Comparison of ENCODE assay signal across 9 mouse cellular contexts in the genomic region with DNA sequence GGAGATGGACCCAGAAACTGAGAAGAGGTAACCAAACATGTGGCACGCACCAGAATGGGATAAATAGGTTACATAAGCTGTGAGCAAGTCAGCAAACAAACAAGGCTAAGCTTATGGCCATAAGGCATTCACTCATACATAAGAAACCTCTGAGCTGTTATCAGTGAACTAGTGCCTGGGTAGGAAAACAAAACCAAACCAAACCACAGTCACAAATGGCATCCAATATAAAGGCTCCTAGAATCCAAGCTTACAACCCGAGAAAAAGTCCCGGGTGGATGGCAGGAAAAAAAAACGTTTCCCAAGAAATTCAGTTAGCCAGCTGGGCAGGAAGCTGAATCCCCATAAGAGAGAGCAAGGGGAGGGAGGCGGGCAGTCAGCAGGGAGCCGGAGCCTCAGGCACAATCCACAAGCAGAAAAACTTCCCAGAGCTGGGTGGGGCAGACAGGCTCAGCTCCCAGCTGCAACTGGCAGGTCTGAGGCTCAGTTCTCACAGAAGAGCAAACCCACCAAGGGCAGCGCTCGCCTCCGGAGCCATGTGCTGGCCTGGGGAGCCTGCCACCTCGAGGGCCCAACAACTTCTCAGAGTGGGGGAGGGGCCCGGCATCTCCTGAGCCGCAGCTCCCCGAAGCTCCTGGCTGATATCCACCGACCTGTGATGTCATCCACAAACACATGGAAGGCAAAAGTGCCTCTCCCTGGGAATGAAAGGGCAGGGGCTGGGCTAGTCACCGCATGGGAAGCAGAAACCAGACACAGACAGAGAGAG. TPM values are rescaled to one million over a fixed set of nuclear protein-coding genes. Genes with fewer than 3 reads are reported as not detected.
DNase-seq lines count a peak whose midpoint lies in the region; ATAC-seq and TF ChIP-seq lines count a peak whose summit lies in the region.
"Had no signal": no experiment of that assay in that cellular context is flagged by ENCODE, and none has a peak within 500 bp of the region (broad histone marks: within the 10 kb centered on the region; RNA-seq: fewer than 3 reads in every experiment).

No protein-coding gene starts in this region.

- no peaks in the 10 kb centered on the region for H3K4me1 ChIP-seq in spleen, adult 2 months (ENCODE audit: control insufficient read depth, insufficient read depth, insufficient read length)
- peaks cover 9% of the 10 kb centered on the region for H3K4me1 ChIP-seq in embryonic fibroblast, embryonic 13.5 days (ENCODE audit: control insufficient read depth, insufficient read depth, low read length)
- H3K4me1 ChIP-seq in heart, embryonic 14.5 days (ENCODE audit: control insufficient read depth in 2 of 2, insufficient read depth in 2 of 2, low read length in 2 of 2) = peaks cover 20 to 32% of the 10 kb centered on the region in 2 experiments
- H3K4me1 ChIP-seq in kidney, postnatal 0 days (replicated peaks; ENCODE audit: insufficient read depth, low read length) = 0 out of 2 replicates have a peak, but pooled peaks cover 7% of the 10 kb centered on the region
- H3K4me1 ChIP-seq in lung, embryonic 14.5 days (ENCODE audit: insufficient read depth) = no peaks in the 10 kb centered on the region

- H3K9me3 ChIP-seq in heart, embryonic 14.5 days (ENCODE audit: control insufficient read depth, low read length) = no peaks in the 10 kb centered on the region
- no peaks in the 10 kb centered on the region for H3K9me3 ChIP-seq in kidney, postnatal 0 days (replicated peaks; ENCODE audit: low read length)
- no peaks in the 10 kb centered on the region for H3K9me3 ChIP-seq in lung, embryonic 14.5 days (ENCODE audit: low read depth, low read length)

- H3K4me3 ChIP-seq in spleen, adult 2 months (ENCODE audit: extremely low read depth, insufficient read depth, insufficient read length) = peak overlapping the region; percentile 13; the same call in 1 of the 2 replicates
- peak overlapping the region; percentile 11; the same call in 1 of the 2 replicates for H3K4me3 ChIP-seq in embryonic fibroblast, embryonic 13.5 days (ENCODE audit: insufficient read depth, low read length)
- H3K4me3 ChIP-seq in heart, embryonic 14.5 days (ENCODE audit: control insufficient read depth in 1 of 2, insufficient read depth in 1 of 2, low read depth in 1 of 2, low read length in 2 of 2) = peak overlapping the region; percentile 32 to 43
- peak overlapping the region; percentile 28 for H3K4me3 ChIP-seq in kidney, postnatal 0 days (replicated peaks; ENCODE audit: low read depth, low read length)
- H3K4me3 ChIP-seq in lung, embryonic 14.5 days (ENCODE audit: low read depth, low read length) = peak overlapping the region; percentile 30

- H3K4me2 ChIP-seq in heart, embryonic 14.5 days (ENCODE audit: low read length) = peak overlapping the region; percentile 72
- peak overlapping the region; percentile 63 for H3K4me2 ChIP-seq in kidney, postnatal 0 days (ENCODE audit: low read length)
- H3K4me2 ChIP-seq in lung, embryonic 14.5 days = peak overlapping the region; percentile 62

- H3K9ac ChIP-seq in heart, embryonic 14.5 days (ENCODE audit: low read length) = peak overlapping the region; percentile 63
- peak overlapping the region; percentile 56; the same call in 1 of the 2 replicates for H3K9ac ChIP-seq in kidney, postnatal 0 days (ENCODE audit: low read depth, low read length)
- H3K9ac ChIP-seq in lung, embryonic 14.5 days = peak overlapping the region; percentile 58

- no peaks in the 10 kb centered on the region for H3K36me3 ChIP-seq in spleen, adult 2 months (ENCODE audit: control insufficient read depth, insufficient read depth, low read length)
- peaks cover 6% of the 10 kb centered on the region; the same call in 1 of the 2 replicates for H3K36me3 ChIP-seq in heart, embryonic 14.5 days (ENCODE audit: control insufficient read depth, insufficient read depth, low read length)
- H3K36me3 ChIP-seq in kidney, postnatal 0 days (ENCODE audit: insufficient read depth, low read length) = 0 out of 2 replicates have a peak, but pooled peaks cover 3% of the 10 kb centered on the region
- H3K36me3 ChIP-seq in lung, embryonic 14.5 days (ENCODE audit: insufficient read depth) = no peaks in the 10 kb centered on the region

- TF ChIP-seq POLR2A in spleen, adult 2 months (IDR thresholded peaks at IDR 0.05; ENCODE audit: low read depth, low read length) = no peak
- peak; percentile 64 for TF ChIP-seq POLR2A in embryonic fibroblast, embryonic 13.5 days (IDR thresholded peaks at IDR 0.05; ENCODE audit: low read depth, low read length)

- ATAC-seq in heart, embryonic 14.5 days (ENCODE audit: insufficient number of reproducible peaks, insufficient read depth, low FRiP score, low read depth) = peak; percentile 77
- ATAC-seq in kidney, postnatal 0 days (replicated peaks; ENCODE audit: low FRiP score, low read depth) = peak; percentile 57
- ATAC-seq in lung, embryonic 14.5 days (ENCODE audit: insufficient read depth) = peak; percentile 93

- 78% methylated on average over 15 of the region's 15 CpGs for WGBS in spleen, adult 2 months
- WGBS in heart, embryonic 14.5 days = 4% methylated on average over 15 of the region's 15 CpGs
- WGBS in kidney, postnatal 0 days = 9% methylated on average over 15 of the region's 15 CpGs
- WGBS in lung, embryonic 14.5 days = 4% methylated on average over 15 of the region's 15 CpGs

- H3K27ac ChIP-seq in spleen, adult 2 months (ENCODE audit: insufficient read depth, low read length) = peak overlapping the region; percentile 55; the same call in 1 of the 2 replicates
- H3K27ac ChIP-seq in embryonic fibroblast, embryonic 13.5 days (ENCODE audit: insufficient read depth, low read length) = peak overlapping the region; percentile 92
- peak overlapping the region; percentile 97 for H3K27ac ChIP-seq in heart, embryonic 14.5 days (replicated peaks in 1 of 2; ENCODE audit: control insufficient read depth in 1 of 2, insufficient read depth in 1 of 2, low read depth in 2 of 2, low read length in 2 of 2)
- H3K27ac ChIP-seq in kidney, postnatal 0 days = peak overlapping the region; percentile 84
- peak overlapping the region; percentile 90 for H3K27ac ChIP-seq in lung, embryonic 14.5 days (ENCODE audit: low read depth)

- no peak for DNase-seq in spleen, adult 2 months (ENCODE audit: low read depth in 1 of 2, low spot score in 2 of 2)
- DNase-seq in spleen, postnatal 36 days (ENCODE audit: low spot score in 2 of 2) = no peak
- peak; percentile 86 for DNase-seq in kidney, postnatal 0 days (ENCODE audit: low spot score)
- peak; percentile 83 for DNase-seq in lung, embryonic 14.5 days
- DNase-seq in ovary, postnatal 36 days (ENCODE audit: low spot score) = peak; percentile 71
- no peak for DNase-seq in spleen, postnatal 10 days (ENCODE audit: low spot score in 2 of 2)

- no peaks in the 10 kb centered on the region for H3K27me3 ChIP-seq in spleen, adult 2 months (ENCODE audit: control insufficient read depth, insufficient read depth, low read length)
- no peaks in the 10 kb centered on the region for H3K27me3 ChIP-seq in heart, embryonic 14.5 days (ENCODE audit: control insufficient read depth, insufficient read depth, low read length)
- no peaks in the 10 kb centered on the region for H3K27me3 ChIP-seq in kidney, postnatal 0 days (ENCODE audit: insufficient read depth, low read length)
- no peaks in the 10 kb centered on the region for H3K27me3 ChIP-seq in lung, embryonic 14.5 days (ENCODE audit: insufficient read depth, low read length)
- H3K27me3 ChIP-seq: CH12.LX had no signal

- no peak for TF ChIP-seq CTCF in spleen, adult 2 months (IDR thresholded peaks at IDR 0.05; ENCODE audit: extremely low read depth, insufficient read depth, insufficient read length, insufficient replicate concordance)
- no peak for TF ChIP-seq CTCF in embryonic fibroblast, embryonic 13.5 days (IDR thresholded peaks at IDR 0.05; ENCODE audit: borderline replicate concordance, insufficient read depth, low read length)
- no peak for TF ChIP-seq CTCF in kidney, postnatal 0 days (IDR thresholded peaks at IDR 0.05; ENCODE audit: low read depth)
- TF ChIP-seq CTCF in lung, embryonic 14.5 days (IDR thresholded peaks at IDR 0.05; ENCODE audit: low read depth) = no peak

RNA-seq across cellular contexts. Expression of a gene that starts 17.3 kb away (rescaled TPM):
- polyA plus RNA-seq in spleen, adult 2 months (2012; rRNA removed) = 17.7 and 26.1 TPM in 2 replicates
- polyA plus RNA-seq in embryonic fibroblast, embryonic 13.5 days (2011; ENCODE audit: insufficient read length, low read depth, missing spikeins) = 53.2 and 57.0 TPM in 2 replicates
- 30.6 and 41.1 TPM in 2 replicates for polyA plus RNA-seq in heart, embryonic 14.5 days (2014; fragmentation: Nextera tagmentation; extraction: Ambion mirVana)
- polyA plus RNA-seq in kidney, postnatal 0 days (2015; fragmentation: Nextera tagmentation; extraction: Ambion mirVana) = 56.1 and 70.9 TPM in 2 replicates
- polyA plus RNA-seq in lung, embryonic 14.5 days (2014; fragmentation: Nextera tagmentation; extraction: Ambion mirVana) = 58.8 and 65.1 TPM in 2 replicates

RNA-seq across cellular contexts. Expression of a gene that starts 21.1 kb away (rescaled TPM):
- 0.91 and 1.4 TPM in 2 replicates for polyA plus RNA-seq in spleen, adult 2 months (2012; rRNA removed)
- 14.9 and 27.8 TPM in 2 replicates for polyA plus RNA-seq in embryonic fibroblast, embryonic 13.5 days (2011; ENCODE audit: insufficient read length, low read depth, missing spikeins)
- 4.7 and 5.6 TPM in 2 replicates for polyA plus RNA-seq in heart, embryonic 14.5 days (2014; fragmentation: Nextera tagmentation; extraction: Ambion mirVana)
- 14.5 and 15.9 TPM in 2 replicates for polyA plus RNA-seq in kidney, postnatal 0 days (2015; fragmentation: Nextera tagmentation; extraction: Ambion mirVana)
- 11.7 and 15.6 TPM in 2 replicates for polyA plus RNA-seq in lung, embryonic 14.5 days (2014; fragmentation: Nextera tagmentation; extraction: Ambion mirVana)

RNA-seq across cellular contexts. Expression of a gene that starts 40.6 kb away (rescaled TPM):
- not detected in 2 replicates for polyA plus RNA-seq in spleen, adult 2 months (2012; rRNA removed)
- not detected in 2 replicates for polyA plus RNA-seq in embryonic fibroblast, embryonic 13.5 days (2011; ENCODE audit: insufficient read length, low read depth, missing spikeins)
- polyA plus RNA-seq in heart, embryonic 14.5 days (2014; fragmentation: Nextera tagmentation; extraction: Ambion mirVana) = not detected in 2 replicates
- polyA plus RNA-seq in kidney, postnatal 0 days (2015; fragmentation: Nextera tagmentation; extraction: Ambion mirVana) = 0.08 TPM in 1 of 2 replicates, not detected in the other
- 0.38 TPM in 1 of 2 replicates, not detected in the other for polyA plus RNA-seq in lung, embryonic 14.5 days (2014; fragmentation: Nextera tagmentation; extraction: Ambion mirVana)

RNA-seq across cellular contexts. Expression of a gene that starts 52.9 kb away (rescaled TPM):
- 17.4 and 23.6 TPM in 2 replicates for polyA plus RNA-seq in spleen, adult 2 months (2012; rRNA removed)
- 16.0 and 17.8 TPM in 2 replicates for polyA plus RNA-seq in embryonic fibroblast, embryonic 13.5 days (2011; ENCODE audit: insufficient read length, low read depth, missing spikeins)
- polyA plus RNA-seq in heart, embryonic 14.5 days (2014; fragmentation: Nextera tagmentation; extraction: Ambion mirVana) = 0.93 and 1.5 TPM in 2 replicates
- 2.8 and 3.5 TPM in 2 replicates for polyA plus RNA-seq in kidney, postnatal 0 days (2015; fragmentation: Nextera tagmentation; extraction: Ambion mirVana)
- polyA plus RNA-seq in lung, embryonic 14.5 days (2014; fragmentation: Nextera tagmentation; extraction: Ambion mirVana) = 5.3 and 5.6 TPM in 2 replicates

Comparison
In these comparisons a context has a peak if more than half of its experiments do, and no peak if none do; other contexts are left out.
1. DNase-seq: peak in kidney, postnatal 0 days (single experiment), lung, embryonic 14.5 days (single experiment) and ovary, postnatal 36 days (single experiment); none in spleen, adult 2 months (0 of 2), spleen, postnatal 36 days (0 of 2) and spleen, postnatal 10 days (0 of 2).
2. Peak in every context shown above with its lines, with median percentiles within 50 percentile points of each other: H3K27ac ChIP-seq, H3K4me3 ChIP-seq, ATAC-seq, H3K4me2 ChIP-seq and H3K9ac ChIP-seq.